Mouse (Mus musculus): ENCODE measurements around the gene Ube2s. TPM values are rescaled to one million over a fixed set of nuclear protein-coding genes. Genes with fewer than 3 reads are reported as not detected.
"Not testable (repeated sequence)": the region's sequence is repeated elsewhere in the genome, so short reads cannot be mapped to it uniquely, and the experiment has no call there.

Gene Ube2s
- polyA plus RNA-seq, 1 experiment from 2014 or later = 372 TPM

- no peak for ATAC-seq (ENCODE audit: low read depth)
- 8% methylated on average over 12 of the region's 12 CpGs for WGBS
- Histone ChIP-seq H3K36me3 (ENCODE audit: control insufficient read depth, insufficient read depth, low read length) (no peaks in the 10 kb centered on the region), H3K4me2 (ENCODE audit: low read depth, low read length) (no peak overlapping the region), H3K4me3 (ENCODE audit: low read length) (no peak overlapping the region), H3K4me1 (replicated peaks; ENCODE audit: control insufficient read depth, insufficient read depth, low read length) (no peaks in the 10 kb centered on the region; the same call in 1 of the 2 replicates), H3K27me3 (ENCODE audit: control insufficient read depth, insufficient read depth, low read depth, low read length) (peaks cover 17% of the 10 kb centered on the region), H3K9me3 (ENCODE audit: control insufficient read depth, low read length) (no peaks in the 10 kb centered on the region), H3K9ac (ENCODE audit: low read length) (no peak overlapping the region), H3K27ac (ENCODE audit: low read length) (no peak overlapping the region)
These were observed 18.1 kb upstream of the Ube2s start for GRCm38 (mm10) chr7:4830476-4830875.

- Histone ChIP-seq H3K4me3 (ENCODE audit: low read length) (no peak overlapping the region), H3K27ac (ENCODE audit: low read length) (no peak overlapping the region; the same call in 1 of the 2 replicates), H3K4me2 (ENCODE audit: low read depth, low read length) (no peak overlapping the region), H3K36me3 (ENCODE audit: control insufficient read depth, insufficient read depth, low read length) (no peaks in the 10 kb centered on the region), H3K9ac (ENCODE audit: low read length) (no peak overlapping the region), H3K9me3 (ENCODE audit: control insufficient read depth, low read length) (no peaks in the 10 kb centered on the region), H3K27me3 (ENCODE audit: control insufficient read depth, insufficient read depth, low read depth, low read length) (no peaks in the 10 kb centered on the region), H3K4me1 (replicated peaks; ENCODE audit: control insufficient read depth, insufficient read depth, low read length) (peaks cover 4% of the 10 kb centered on the region; the same call in 1 of the 2 replicates)
- 39% methylated on average over 4 of the region's 4 CpGs for WGBS
- ATAC-seq (ENCODE audit: low read depth) = no peak
These were observed 13.0 kb upstream of the Ube2s start for GRCm38 (mm10) chr7:4825365-4825764.

GRCm38 (mm10) chr7:4822162-4822907 lies 9.9 kb upstream of the Ube2s start:
- WGBS = 34% methylated on average over 6 of the region's 6 CpGs
- peak; percentile 74 for ATAC-seq (ENCODE audit: low read depth)
- Histone ChIP-seq H3K4me2 (ENCODE audit: low read depth, low read length) (no peak overlapping the region), H3K9ac (ENCODE audit: low read length) (no peak overlapping the region), H3K36me3 (ENCODE audit: control insufficient read depth, insufficient read depth, low read length) (no peaks in the 10 kb centered on the region), H3K9me3 (ENCODE audit: control insufficient read depth, low read length) (no peaks in the 10 kb centered on the region), H3K27me3 (ENCODE audit: control insufficient read depth, insufficient read depth, low read depth, low read length) (no peaks in the 10 kb centered on the region), H3K4me1 (replicated peaks; ENCODE audit: control insufficient read depth, insufficient read depth, low read length) (peaks cover 7% of the 10 kb centered on the region), H3K4me3 (ENCODE audit: low read length) (no peak overlapping the region), H3K27ac (ENCODE audit: low read length) (peak overlapping the region; percentile 87)

DNA sequence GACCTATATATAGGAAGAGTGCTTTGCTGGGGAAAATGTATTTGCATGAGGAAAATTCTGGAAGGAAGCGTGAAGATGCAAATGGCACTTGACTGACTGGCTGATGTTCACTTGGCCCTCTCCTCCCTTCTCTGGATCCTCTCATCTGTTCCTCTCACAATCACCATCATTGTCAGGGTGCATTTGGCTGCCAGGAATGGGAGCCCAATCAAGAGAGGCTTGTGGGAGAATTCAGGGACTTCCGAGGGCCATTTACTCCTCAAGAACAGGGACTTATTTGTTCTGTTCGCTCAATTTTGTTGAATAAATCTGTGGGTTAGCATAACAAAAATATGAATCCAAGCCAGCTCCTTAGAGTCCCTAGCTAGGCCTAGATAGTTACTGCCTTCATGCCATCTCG lies 9.3 kb upstream of the Ube2s start:
- no peak for ATAC-seq (ENCODE audit: low read depth)
- 59% methylated on average over 4 of the region's 4 CpGs for WGBS

DNA sequence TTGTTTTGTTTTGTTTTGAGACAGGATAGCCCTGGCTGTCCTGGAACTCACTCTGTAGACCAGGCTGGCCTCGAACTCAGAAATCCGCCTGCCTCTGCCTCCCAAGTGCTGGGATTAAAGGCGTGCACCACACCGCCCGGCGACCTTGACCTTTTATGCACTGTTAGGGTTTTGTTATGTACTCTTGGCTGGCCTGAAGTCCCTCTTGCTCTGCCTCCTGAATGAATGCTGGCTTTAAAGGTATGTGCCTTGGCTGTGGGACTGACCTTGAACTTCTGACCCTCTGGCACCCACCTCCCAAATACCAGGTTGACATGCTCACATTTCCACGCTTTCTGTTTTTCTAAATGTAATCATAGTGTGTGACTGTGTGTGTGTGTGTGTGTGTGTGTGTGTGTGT lies 8.5 kb upstream of the Ube2s start:
- H3K4me3 ChIP-seq (ENCODE audit: low read length) = not testable (repeated sequence)
- WGBS = 88% methylated on average over 7 of the region's 7 CpGs

More for the DNA sequence above, 9.3 kb upstream of the Ube2s start:
- Histone ChIP-seq H3K9ac (ENCODE audit: low read length) (no peak overlapping the region), H3K9me3 (ENCODE audit: control insufficient read depth, low read length) (no peaks in the 10 kb centered on the region), H3K4me2 (ENCODE audit: low read depth, low read length) (no peak overlapping the region), H3K4me1 (replicated peaks; ENCODE audit: control insufficient read depth, insufficient read depth, low read length) (peaks cover 7% of the 10 kb centered on the region), H3K4me3 (ENCODE audit: low read length) (no peak overlapping the region), H3K27ac (ENCODE audit: low read length) (peak overlapping the region; percentile 87), H3K27me3 (ENCODE audit: control insufficient read depth, insufficient read depth, low read depth, low read length) (no peaks in the 10 kb centered on the region), H3K36me3 (ENCODE audit: control insufficient read depth, insufficient read depth, low read length) (no peaks in the 10 kb centered on the region)

GRCm38 (mm10) chr7:4816559-4816958 lies 4.2 kb upstream of the Ube2s start:
- H3K9ac ChIP-seq (ENCODE audit: low read length) = no peak overlapping the region
- ATAC-seq (ENCODE audit: low read depth) = no peak
- H3K27ac ChIP-seq (ENCODE audit: low read length) = peak overlapping the region; percentile 72
- H3K4me1 ChIP-seq (replicated peaks; ENCODE audit: control insufficient read depth, insufficient read depth, low read length) = peaks cover 11% of the 10 kb centered on the region
- H3K36me3 ChIP-seq (ENCODE audit: control insufficient read depth, insufficient read depth, low read length) = no peaks in the 10 kb centered on the region
- H3K4me2 ChIP-seq (ENCODE audit: low read depth, low read length) = no peak overlapping the region
- no peaks in the 10 kb centered on the region for H3K27me3 ChIP-seq (ENCODE audit: control insufficient read depth, insufficient read depth, low read depth, low read length)
- no peaks in the 10 kb centered on the region for H3K9me3 ChIP-seq (ENCODE audit: control insufficient read depth, low read length)
- no peak overlapping the region for H3K4me3 ChIP-seq (ENCODE audit: low read length)

More for the DNA sequence above, 8.5 kb upstream of the Ube2s start:
- ATAC-seq (ENCODE audit: low read depth); H3K4me2 ChIP-seq (ENCODE audit: low read depth, low read length); H3K27ac ChIP-seq (ENCODE audit: low read length); H3K4me1 ChIP-seq (replicated peaks; ENCODE audit: control insufficient read depth, insufficient read depth, low read length); H3K9ac ChIP-seq (ENCODE audit: low read length); H3K36me3 ChIP-seq (ENCODE audit: control insufficient read depth, insufficient read depth, low read length); H3K27me3 ChIP-seq (ENCODE audit: control insufficient read depth, insufficient read depth, low read depth, low read length); H3K9me3 ChIP-seq (ENCODE audit: control insufficient read depth, low read length): not testable (repeated sequence)

DNA sequence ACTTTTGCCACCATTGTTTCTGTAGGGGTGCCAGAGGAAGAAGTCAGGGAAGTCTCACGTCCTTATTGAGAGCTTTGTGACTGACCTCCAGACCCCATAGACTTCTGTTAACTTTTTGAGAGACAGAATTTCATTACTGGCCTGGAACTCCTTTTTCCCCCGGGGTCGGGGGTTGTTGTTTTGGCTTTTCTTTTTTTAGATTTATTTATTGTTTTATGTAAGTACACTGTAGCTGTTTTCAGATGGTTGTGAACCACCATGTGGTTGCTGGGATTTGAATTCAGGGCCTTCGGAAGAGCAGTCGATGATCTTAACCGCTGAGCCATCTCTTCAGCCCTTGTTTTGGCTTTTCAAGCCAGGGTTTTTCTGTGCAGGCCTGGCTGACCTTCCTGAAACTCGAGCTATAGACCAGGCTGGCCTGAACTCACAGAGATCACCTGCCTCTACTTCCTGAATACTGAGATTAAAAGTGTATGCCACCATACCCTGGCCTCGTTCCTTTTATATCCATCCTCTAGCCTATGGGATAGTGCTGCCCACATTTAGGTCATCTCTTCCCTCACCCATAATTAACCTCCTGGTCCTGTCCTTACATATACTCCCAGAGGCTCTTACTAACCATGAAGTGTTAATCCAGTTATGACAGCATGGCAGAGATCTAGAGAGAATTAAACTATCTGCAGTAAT lies 858 bp upstream of the Ube2s start:
- peaks cover 10% of the 10 kb centered on the region; the same call in 1 of the 2 replicates for H3K36me3 ChIP-seq (ENCODE audit: control insufficient read depth, insufficient read depth, low read length)
- H3K4me2 ChIP-seq (ENCODE audit: low read depth, low read length) = peak overlapping the region; percentile 80
- 23% methylated on average over 8 of the region's 8 CpGs for WGBS
- peak overlapping the region; percentile 73 for H3K9ac ChIP-seq (ENCODE audit: low read length)
- peak overlapping the region; percentile 99 for H3K4me3 ChIP-seq (ENCODE audit: low read length)
- ATAC-seq (ENCODE audit: low read depth) = no peak
- no peaks in the 10 kb centered on the region for H3K27me3 ChIP-seq (ENCODE audit: control insufficient read depth, insufficient read depth, low read depth, low read length)
- peaks cover 25% of the 10 kb centered on the region for H3K4me1 ChIP-seq (replicated peaks; ENCODE audit: control insufficient read depth, insufficient read depth, low read length)
- peak overlapping the region; percentile 92 for H3K27ac ChIP-seq (ENCODE audit: low read length)
- H3K9me3 ChIP-seq (ENCODE audit: control insufficient read depth, low read length) = no peaks in the 10 kb centered on the region

DNA sequence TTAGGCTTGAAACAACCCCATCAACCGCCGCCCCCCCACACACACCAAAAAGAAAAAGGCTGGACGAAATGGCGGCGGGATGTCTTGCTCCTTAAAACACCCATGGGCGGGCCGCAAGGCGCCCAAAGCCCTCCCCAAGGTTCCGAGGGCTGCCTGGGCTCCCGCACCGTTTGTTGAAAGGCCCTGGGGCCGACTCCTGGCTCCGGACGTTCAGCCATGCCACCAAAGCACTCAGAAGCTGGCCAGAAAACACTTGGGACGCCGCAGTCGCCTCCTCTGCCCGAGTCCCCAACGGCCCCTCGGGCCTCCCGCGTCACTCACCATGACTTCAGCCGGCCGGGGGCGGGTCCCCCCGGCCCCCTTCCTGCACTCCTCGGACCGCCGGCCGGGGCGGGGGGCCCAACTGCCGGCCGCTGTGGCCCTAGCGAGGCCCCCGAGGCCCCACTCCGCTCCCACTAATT lies 518 bp downstream of the Ube2s start:
- under 1% methylated on average over 24 of the region's 36 CpGs for whole genome bisulfite sequencing
- Histone ChIP-seq H3K9ac (ENCODE audit: low read length) (peak overlapping the region; percentile 100), H3K36me3 (ENCODE audit: control insufficient read depth, insufficient read depth, low read length) (peaks cover 20% of the 10 kb centered on the region), H3K9me3 (ENCODE audit: control insufficient read depth, low read length) (no peaks in the 10 kb centered on the region), H3K4me1 (replicated peaks; ENCODE audit: control insufficient read depth, insufficient read depth, low read length) (peaks cover 22% of the 10 kb centered on the region), H3K4me3 (ENCODE audit: low read length) (peak overlapping the region; percentile 99), H3K27ac (ENCODE audit: low read length) (peak overlapping the region; percentile 99), H3K4me2 (ENCODE audit: low read depth, low read length) (peak overlapping the region; percentile 61), H3K27me3 (ENCODE audit: control insufficient read depth, insufficient read depth, low read depth, low read length) (no peaks in the 10 kb centered on the region)
- ATAC-seq (ENCODE audit: low read depth) = no peak

DNA sequence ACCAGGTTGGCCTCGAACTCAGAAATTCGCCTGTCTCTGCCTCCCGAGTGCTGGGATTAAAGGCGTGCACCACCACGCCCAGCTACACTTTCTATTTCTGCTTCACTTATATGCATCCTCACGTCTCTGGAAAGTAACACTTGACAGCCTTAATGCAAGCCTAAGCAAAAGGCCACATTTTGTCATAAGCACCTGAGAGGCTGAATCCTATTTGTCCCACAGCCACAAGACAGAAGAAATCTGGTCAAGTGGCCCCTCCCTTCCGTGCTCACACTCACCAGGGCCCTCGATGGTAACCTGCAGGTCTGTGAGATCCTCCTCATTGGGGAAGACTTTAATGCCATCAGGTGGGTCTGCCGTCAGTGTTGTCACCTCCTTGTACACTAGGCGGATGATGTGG lies 1.3 kb downstream of the Ube2s start:
- not testable (repeated sequence) for H3K9me3 ChIP-seq (ENCODE audit: control insufficient read depth, low read length); H3K27ac ChIP-seq (ENCODE audit: low read length); H3K27me3 ChIP-seq (ENCODE audit: control insufficient read depth, insufficient read depth, low read depth, low read length); ATAC-seq (ENCODE audit: low read depth)
- Histone ChIP-seq H3K9ac (ENCODE audit: low read length) (peak overlapping the region; percentile 100), H3K4me1 (replicated peaks; ENCODE audit: control insufficient read depth, insufficient read depth, low read length) (peaks cover 22% of the 10 kb centered on the region), H3K36me3 (ENCODE audit: control insufficient read depth, insufficient read depth, low read length) (peaks cover 27% of the 10 kb centered on the region), H3K4me3 (ENCODE audit: low read length) (peak overlapping the region; percentile 99), H3K4me2 (ENCODE audit: low read depth, low read length) (peak overlapping the region; percentile 61)
- 23% methylated on average over 9 of the region's 10 CpGs for WGBS
